In the genomic region with DNA sequence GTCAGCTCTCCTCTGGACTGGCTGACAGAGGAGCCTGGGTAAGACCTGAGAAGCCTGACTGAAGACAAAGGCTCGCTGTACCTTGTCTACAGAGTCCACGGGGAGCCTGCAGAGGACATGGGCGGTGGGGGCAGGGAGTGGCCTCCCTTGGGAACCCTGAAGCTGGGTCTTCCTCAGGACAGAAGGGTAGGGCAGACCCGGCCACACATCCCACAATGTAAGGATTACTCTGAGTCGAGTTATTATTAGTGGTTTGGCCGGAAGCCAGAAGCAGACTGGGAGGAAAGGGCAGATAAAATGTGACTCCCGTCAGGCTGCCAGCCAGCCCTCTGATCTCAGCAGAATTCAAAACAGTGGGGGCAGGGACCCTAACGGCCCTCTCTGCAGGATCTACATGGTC, we compare ENCODE assay signal across 8 mouse cellular contexts. TPM values are rescaled to one million over a fixed set of nuclear protein-coding genes. Genes with fewer than 3 reads are reported as not detected.
DNase-seq lines count a peak whose midpoint lies in the region; ATAC-seq lines count a peak whose summit lies in the region.

No protein-coding gene starts in this region.

- H3K4me3 ChIP-seq in forebrain, embryonic 15.5 days: no peak overlapping the region
- H3K4me3 ChIP-seq in hindbrain, embryonic 10.5 days: peak overlapping the region; percentile 27; the same call in 1 of the 2 replicates
- H3K4me3 ChIP-seq in limb, embryonic 13.5 days: no peak overlapping the region
- no peak overlapping the region for H3K4me3 ChIP-seq in midbrain, embryonic 13.5 days (replicated peaks)

- H3K36me3 ChIP-seq in forebrain, embryonic 15.5 days: no peaks in the 10 kb centered on the region
- peaks cover 13% of the 10 kb centered on the region; the same call in 1 of the 2 replicates for H3K36me3 ChIP-seq in hindbrain, embryonic 10.5 days
- no peaks in the 10 kb centered on the region for H3K36me3 ChIP-seq in limb, embryonic 13.5 days
- H3K36me3 ChIP-seq in midbrain, embryonic 13.5 days: no peaks in the 10 kb centered on the region

- H3K4me1 ChIP-seq in forebrain, embryonic 15.5 days: peaks cover 58% of the 10 kb centered on the region
- peaks cover 95% of the 10 kb centered on the region for H3K4me1 ChIP-seq in hindbrain, embryonic 10.5 days (replicated peaks)
- peaks cover 71% of the 10 kb centered on the region for H3K4me1 ChIP-seq in limb, embryonic 13.5 days
- H3K4me1 ChIP-seq in midbrain, embryonic 13.5 days (replicated peaks): peaks cover 96% of the 10 kb centered on the region

- H3K27ac ChIP-seq in forebrain, embryonic 15.5 days (replicated peaks): 0 out of 2 replicates have a peak overlapping the region, but pooled peaks have one; percentile 28
- peak overlapping the region; percentile 95 for H3K27ac ChIP-seq in hindbrain, embryonic 10.5 days
- H3K27ac ChIP-seq in limb, embryonic 13.5 days: no peak overlapping the region
- peak overlapping the region; percentile 83 for H3K27ac ChIP-seq in midbrain, embryonic 13.5 days

- H3K4me2 ChIP-seq in forebrain, embryonic 15.5 days (replicated peaks): no peak overlapping the region
- peak overlapping the region; percentile 12; the same call in 1 of the 2 replicates for H3K4me2 ChIP-seq in limb, embryonic 13.5 days (replicated peaks)
- peak overlapping the region; percentile 17 for H3K4me2 ChIP-seq in midbrain, embryonic 13.5 days (replicated peaks)

- peak; percentile 37 to 64 for DNase-seq in urinary bladder, adult 18-20 months (ENCODE audit: low spot score in 2 of 2)
- DNase-seq in urinary bladder, adult 2 months (ENCODE audit: low spot score): no peak
- DNase-seq in hindbrain, embryonic 10.5 days (ENCODE audit: low spot score): no peak

- no peaks in the 10 kb centered on the region for H3K27me3 ChIP-seq in forebrain, embryonic 15.5 days
- H3K27me3 ChIP-seq in hindbrain, embryonic 10.5 days (ENCODE audit: insufficient read depth, poor library complexity, severe bottlenecking): no peaks in the 10 kb centered on the region
- H3K27me3 ChIP-seq in limb, embryonic 13.5 days: peaks cover 23% of the 10 kb centered on the region
- 0 out of 2 replicates have a peak, but pooled peaks cover 2% of the 10 kb centered on the region for H3K27me3 ChIP-seq in midbrain, embryonic 13.5 days

- no peak for ATAC-seq in forebrain, embryonic 15.5 days (replicated peaks)
- ATAC-seq in limb, embryonic 13.5 days (ENCODE audit: low FRiP score, low read depth): peak; percentile 17; the same call in 1 of the 2 replicates
- peak; percentile 21; the same call in 1 of the 2 replicates for ATAC-seq in midbrain, embryonic 13.5 days
- ATAC-seq in monocyte, adult 5-6 weeks (replicated peaks; ENCODE audit: insufficient number of reproducible peaks, low FRiP score, low TSS enrichment, poor library complexity, severe bottlenecking): no peak
- ATAC-seq in frontal cortex, adult (ENCODE audit: low TSS enrichment): no peak

- WGBS in forebrain, embryonic 15.5 days: 2% methylated on average over 8 of the region's 8 CpGs
- WGBS in hindbrain, embryonic 10.5 days: 10% methylated on average over 8 of the region's 8 CpGs
- WGBS in limb, embryonic 13.5 days: 10% methylated on average over 8 of the region's 8 CpGs
- 5% methylated on average over 8 of the region's 8 CpGs for WGBS in midbrain, embryonic 13.5 days

- H3K9me3 ChIP-seq in forebrain, embryonic 15.5 days: no peaks in the 10 kb centered on the region
- H3K9me3 ChIP-seq in hindbrain, embryonic 10.5 days: no peaks in the 10 kb centered on the region
- no peaks in the 10 kb centered on the region for H3K9me3 ChIP-seq in limb, embryonic 13.5 days
- no peaks in the 10 kb centered on the region for H3K9me3 ChIP-seq in midbrain, embryonic 13.5 days

- H3K9ac ChIP-seq in forebrain, embryonic 15.5 days (replicated peaks): no peak overlapping the region
- peak overlapping the region; percentile 1; the same call in 1 of the 2 replicates for H3K9ac ChIP-seq in limb, embryonic 13.5 days
- H3K9ac ChIP-seq in midbrain, embryonic 13.5 days (replicated peaks): 0 out of 2 replicates have a peak overlapping the region, but pooled peaks have one; percentile 29

RNA-seq across cellular contexts. Expression of a gene that starts 30.4 kb away (rescaled TPM):
- polyA plus RNA-seq in urinary bladder, adult 2 months (2012; rRNA removed): 14.6 and 23.1 TPM in 2 replicates
- 14.3 and 16.3 TPM in 2 replicates for polyA plus RNA-seq in forebrain, embryonic 15.5 days (2015; fragmentation: Nextera tagmentation; extraction: Ambion mirVana)
- polyA plus RNA-seq in hindbrain, embryonic 10.5 days (2016; fragmentation: Nextera tagmentation; extraction: Ambion mirVana): 14.3 and 16.0 TPM in 2 replicates
- polyA plus RNA-seq in limb, embryonic 13.5 days (2015; fragmentation: Nextera tagmentation; extraction: Ambion mirVana): 6.6 and 6.9 TPM in 2 replicates
- 19.5 and 21.5 TPM in 2 replicates for polyA plus RNA-seq in midbrain, embryonic 13.5 days (2015; fragmentation: Nextera tagmentation; extraction: Ambion mirVana)
- total RNA-seq in monocyte, adult 5-6 weeks (2017): 0.32 to 1.4 TPM in 2 of 3 replicates, not detected in the other

Comparison
In these comparisons a context has a peak if more than half of its experiments do, and no peak if none do; other contexts are left out.
1. DNase-seq: peak in urinary bladder, adult 18-20 months (2 of 2); none in urinary bladder, adult 2 months (single experiment) and hindbrain, embryonic 10.5 days (single experiment).
2. ATAC-seq: peak in limb, embryonic 13.5 days (single experiment) and midbrain, embryonic 13.5 days (single experiment); none in forebrain, embryonic 15.5 days (single experiment), monocyte, adult 5-6 weeks (single experiment) and frontal cortex, adult (single experiment).